Mouse (Mus musculus) heart, adult 10 weeks (tissue): ENCODE measurements around the gene Mapkapk2. TPM values are rescaled to one million over a fixed set of nuclear protein-coding genes. Genes with fewer than 3 reads are reported as not detected.

Source experiments
- polyA plus RNA-seq: library from polyadenylated mRNA; stranded (reverse); fragments of 350-450 nt; fragmentation: Illumina TruSeq; extraction: RNeasy Lipid Tissue Mini Kit (QIAGEN cat#74804); gene quantifications from one replicate; pipeline ENCODE4 v1.2.3, GENCODE M21; 2014; ENCODE audit warnings: low read depth, low replicate concordance

Mapkapk2 gene
- 238 TPM for polyA plus RNA-seq

DNA sequence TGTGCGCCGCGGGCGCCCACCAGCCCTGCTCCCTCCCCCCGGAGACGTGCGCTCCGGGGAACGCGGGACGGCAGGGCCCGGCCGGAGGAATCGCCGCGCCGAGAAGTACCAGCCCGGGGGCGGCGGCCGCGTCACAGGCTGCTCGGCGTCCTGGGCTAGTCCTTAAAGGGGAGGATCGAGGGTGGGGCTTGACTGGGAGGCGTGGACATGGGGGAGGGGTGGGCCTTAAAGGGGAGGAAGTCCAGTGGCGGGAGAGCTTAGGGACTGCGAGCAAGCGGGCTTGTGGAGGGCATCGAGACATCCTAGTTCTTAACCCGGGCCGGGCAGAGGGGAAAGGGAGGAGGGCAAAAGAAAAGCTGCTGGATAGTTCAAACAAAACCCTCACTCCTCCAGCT lies at the start of gene Mapkapk2:
Gene Mapkapk2, minus strand, starts transcription at position 127 of the 395 bp plus-strand sequence.

DNA sequence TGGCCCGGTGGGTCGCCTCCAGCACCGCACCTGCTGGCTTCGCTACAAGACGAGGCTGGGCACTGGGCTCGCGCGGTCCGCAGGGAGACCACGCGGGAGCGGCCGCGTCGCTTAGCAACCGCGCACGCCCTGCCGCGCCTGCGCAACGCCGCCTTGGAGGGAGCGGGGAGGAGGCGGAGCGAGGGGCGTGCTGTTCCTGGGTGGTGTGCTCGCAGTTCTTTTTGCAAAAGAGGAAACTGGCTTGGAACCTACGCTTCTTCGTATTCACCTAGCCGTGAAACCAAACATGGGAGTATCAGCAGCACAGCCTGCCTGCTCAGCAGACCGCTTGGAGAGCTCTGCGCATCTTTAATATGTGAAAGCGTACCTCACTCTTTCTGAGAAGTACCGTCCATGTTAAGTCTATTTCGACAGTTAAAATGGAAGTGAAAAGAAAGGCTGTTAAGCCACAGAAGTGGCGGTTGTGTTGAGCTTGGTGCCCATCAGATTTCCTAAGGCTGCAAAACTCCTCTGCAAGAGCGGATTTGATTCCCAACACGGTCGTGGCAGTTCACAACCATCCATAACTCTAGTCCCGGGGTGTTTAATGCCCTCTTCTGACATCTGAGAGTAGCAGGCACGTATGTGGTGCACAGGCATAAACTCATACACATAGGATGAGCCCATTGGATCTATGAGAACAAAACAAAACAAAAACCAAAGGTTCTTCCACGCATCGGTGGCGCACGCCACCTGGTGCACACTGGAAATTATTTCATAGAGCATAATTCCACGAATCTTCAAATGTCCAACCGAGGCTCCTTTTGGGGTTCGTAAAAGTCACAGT lies 40.8 kb upstream of the Mapkapk2 start, which contains the start of gene Dyrk3:
Gene Dyrk3, minus strand, starts transcription at position 150 of the 826 bp plus-strand sequence.

DNA sequence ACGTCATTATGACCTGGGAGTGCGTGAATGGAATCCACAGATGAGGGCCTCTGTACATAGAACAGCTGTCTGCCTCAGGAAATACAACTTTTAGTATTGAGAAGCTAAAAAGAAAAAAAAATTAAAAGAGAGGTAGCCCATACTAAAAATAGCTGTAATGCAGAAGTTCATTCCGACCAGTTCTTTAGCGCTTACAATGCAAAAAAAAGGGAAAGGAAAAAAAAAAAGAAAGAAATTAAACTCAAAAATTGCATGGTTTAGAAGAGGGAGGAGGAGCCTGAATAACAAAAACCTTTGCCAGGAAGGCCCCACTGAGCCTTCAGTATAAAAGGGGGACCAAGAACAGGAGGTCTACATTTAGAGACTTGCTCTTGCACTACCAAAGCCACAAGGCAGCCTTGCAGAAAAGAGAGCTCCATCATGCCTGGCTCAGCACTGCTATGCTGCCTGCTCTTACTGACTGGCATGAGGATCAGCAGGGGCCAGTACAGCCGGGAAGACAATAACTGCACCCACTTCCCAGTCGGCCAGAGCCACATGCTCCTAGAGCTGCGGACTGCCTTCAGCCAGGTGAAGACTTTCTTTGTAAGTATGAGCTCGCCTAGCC lies 78.0 kb downstream of the Mapkapk2 start, which contains the start of gene Il10:
Gene Il10, plus strand, starts transcription at position 354 of the 607 bp plus-strand sequence.

Other genes starting within 250 kb of the Mapkapk2 start
- gene Fcmr, start 232.2 kb downstream of the Mapkapk2 start, polyA plus RNA-seq: 1.2 TPM
- not detected for gene Il24, start 210.4 kb downstream of the Mapkapk2 start, polyA plus RNA-seq
- not detected for gene Il20, start 186.4 kb downstream of the Mapkapk2 start, polyA plus RNA-seq
- not detected for gene Il19, start 157.7 kb downstream of the Mapkapk2 start, polyA plus RNA-seq
- gene Il10, start 78.0 kb downstream of the Mapkapk2 start, polyA plus RNA-seq: not detected
- not detected for gene Dyrk3, start 40.5 kb upstream of the Mapkapk2 start, polyA plus RNA-seq
- 33.0 TPM for gene Eif2d, start 55.4 kb upstream of the Mapkapk2 start, polyA plus RNA-seq
- 1.4 TPM for gene Rassf5, start 147.4 kb upstream of the Mapkapk2 start, polyA plus RNA-seq
- 2.4 TPM for gene Ikbke, start 181.8 kb upstream of the Mapkapk2 start, polyA plus RNA-seq